Mouse (Mus musculus): ENCODE results near the gene Gm853. TPM values are rescaled to one million over a fixed set of nuclear protein-coding genes. Genes with fewer than 3 reads are reported as not detected.

Gene Gm853
- polyA plus RNA-seq, 1 experiment from 2014 or later: 0.11 TPM

- H3K27ac ChIP-seq (ENCODE audit: low read depth, low read length): no peak overlapping the region
- 76% methylated on average over 4 of the region's 4 CpGs for WGBS
- no peak for DNase-seq (ENCODE audit: low spot score)
- no peaks in the 10 kb centered on the region for H3K27me3 ChIP-seq (replicated peaks; ENCODE audit: control insufficient read depth, insufficient read depth, low read length)
- no peak overlapping the region for H3K4me2 ChIP-seq (ENCODE audit: low read length)
- H3K4me3 ChIP-seq (ENCODE audit: low read depth, low read length): no peak overlapping the region
- no peak for ATAC-seq
- no peaks in the 10 kb centered on the region for H3K9me3 ChIP-seq (replicated peaks; ENCODE audit: control insufficient read depth, low read length)
- H3K36me3 ChIP-seq (ENCODE audit: control insufficient read depth, insufficient read depth, low read length): no peaks in the 10 kb centered on the region
- no peak overlapping the region for H3K9ac ChIP-seq (ENCODE audit: low read length)
- no peaks in the 10 kb centered on the region for H3K4me1 ChIP-seq (ENCODE audit: control insufficient read depth, insufficient read depth, low read length)
Measured at GRCm38 (mm10) chr4:130237607-130238006, 15.4 kb upstream of the Gm853 start.

GRCm38 (mm10) chr4:130236361-130236760 is 14.2 kb upstream of the Gm853 start:
- DNase-seq (ENCODE audit: low spot score) (no peak), ATAC-seq (no peak)
- H3K36me3 ChIP-seq (ENCODE audit: control insufficient read depth, insufficient read depth, low read length): no peaks in the 10 kb centered on the region
- no peak overlapping the region for H3K4me2 ChIP-seq (ENCODE audit: low read length)
- no peaks in the 10 kb centered on the region for H3K4me1 ChIP-seq (ENCODE audit: control insufficient read depth, insufficient read depth, low read length)
- H3K27me3 ChIP-seq (replicated peaks; ENCODE audit: control insufficient read depth, insufficient read depth, low read length): no peaks in the 10 kb centered on the region
- H3K9ac ChIP-seq (ENCODE audit: low read length): no peak overlapping the region
- no peaks in the 10 kb centered on the region for H3K9me3 ChIP-seq (replicated peaks; ENCODE audit: control insufficient read depth, low read length)
- WGBS: 71% methylated on average over 8 of the region's 8 CpGs
- H3K4me3 ChIP-seq (ENCODE audit: low read depth, low read length): no peak overlapping the region
- H3K27ac ChIP-seq (ENCODE audit: low read depth, low read length): no peak overlapping the region

GRCm38 (mm10) chr4:130224071-130224470 is 1.9 kb upstream of the Gm853 start:
- H3K4me3 ChIP-seq (ENCODE audit: low read depth, low read length): no peak overlapping the region

GRCm38 (mm10) chr4:130220176-130220575 is 2.0 kb downstream of the Gm853 start:
- H3K9me3 ChIP-seq (replicated peaks; ENCODE audit: control insufficient read depth, low read length): no peaks in the 10 kb centered on the region
- ATAC-seq (no peak), DNase-seq (ENCODE audit: low spot score) (no peak)
- no peaks in the 10 kb centered on the region for H3K36me3 ChIP-seq (ENCODE audit: control insufficient read depth, insufficient read depth, low read length)
- H3K27me3 ChIP-seq (replicated peaks; ENCODE audit: control insufficient read depth, insufficient read depth, low read length): no peaks in the 10 kb centered on the region
- H3K4me3 ChIP-seq (ENCODE audit: low read depth, low read length): no peak overlapping the region
- WGBS: 79% methylated on average over 9 of the region's 9 CpGs
- no peaks in the 10 kb centered on the region for H3K4me1 ChIP-seq (ENCODE audit: control insufficient read depth, insufficient read depth, low read length)
- H3K27ac ChIP-seq (ENCODE audit: low read depth, low read length): no peak overlapping the region
- no peak overlapping the region for H3K9ac ChIP-seq (ENCODE audit: low read length)
- no peak overlapping the region for H3K4me2 ChIP-seq (ENCODE audit: low read length)

More at GRCm38 (mm10) chr4:130224071-130224470, 1.9 kb upstream of the Gm853 start:
- no peak overlapping the region for H3K27ac ChIP-seq (ENCODE audit: low read depth, low read length)
- H3K4me1 ChIP-seq (ENCODE audit: control insufficient read depth, insufficient read depth, low read length): no peaks in the 10 kb centered on the region
- no peaks in the 10 kb centered on the region for H3K36me3 ChIP-seq (ENCODE audit: control insufficient read depth, insufficient read depth, low read length)
- no peak overlapping the region for H3K9ac ChIP-seq (ENCODE audit: low read length)
- ATAC-seq (no peak), DNase-seq (ENCODE audit: low spot score) (no peak)
- H3K27me3 ChIP-seq (replicated peaks; ENCODE audit: control insufficient read depth, insufficient read depth, low read length): no peaks in the 10 kb centered on the region
- no peaks in the 10 kb centered on the region for H3K9me3 ChIP-seq (replicated peaks; ENCODE audit: control insufficient read depth, low read length)
- H3K4me2 ChIP-seq (ENCODE audit: low read length): no peak overlapping the region

GRCm38 (mm10) chr4:130215392-130215791 is 6.8 kb downstream of the Gm853 start:
- H3K4me1 ChIP-seq (ENCODE audit: control insufficient read depth, insufficient read depth, low read length): no peaks in the 10 kb centered on the region
- H3K27me3 ChIP-seq (replicated peaks; ENCODE audit: control insufficient read depth, insufficient read depth, low read length): no peaks in the 10 kb centered on the region
- H3K4me2 ChIP-seq (ENCODE audit: low read length): no peak overlapping the region
- H3K9ac ChIP-seq (ENCODE audit: low read length): no peak overlapping the region
- no peak overlapping the region for H3K27ac ChIP-seq (ENCODE audit: low read depth, low read length)
- no peaks in the 10 kb centered on the region for H3K9me3 ChIP-seq (replicated peaks; ENCODE audit: control insufficient read depth, low read length)
- DNase-seq (ENCODE audit: low spot score) (no peak), ATAC-seq (no peak)
- no peaks in the 10 kb centered on the region for H3K36me3 ChIP-seq (ENCODE audit: control insufficient read depth, insufficient read depth, low read length)
- 89% methylated on average over 8 of the region's 8 CpGs for WGBS
- H3K4me3 ChIP-seq (ENCODE audit: low read depth, low read length): no peak overlapping the region

GRCm38 (mm10) chr4:130213857-130214256 is 8.3 kb downstream of the Gm853 start:
- no peak overlapping the region for H3K4me3 ChIP-seq (ENCODE audit: low read depth, low read length)
- DNase-seq (ENCODE audit: low spot score): no peak
- 83% methylated on average over 10 of the region's 10 CpGs for WGBS

GRCm38 (mm10) chr4:130213197-130213596 is 9.0 kb downstream of the Gm853 start:
- no peak for ATAC-seq
- Histone ChIP-seq H3K9me3 (replicated peaks; ENCODE audit: control insufficient read depth, low read length) (no peaks in the 10 kb centered on the region), H3K4me1 (ENCODE audit: control insufficient read depth, insufficient read depth, low read length) (no peaks in the 10 kb centered on the region), H3K27me3 (replicated peaks; ENCODE audit: control insufficient read depth, insufficient read depth, low read length) (no peaks in the 10 kb centered on the region), H3K27ac (ENCODE audit: low read depth, low read length) (no peak overlapping the region), H3K4me2 (ENCODE audit: low read length) (no peak overlapping the region), H3K9ac (ENCODE audit: low read length) (no peak overlapping the region), H3K4me3 (ENCODE audit: low read depth, low read length) (no peak overlapping the region), H3K36me3 (ENCODE audit: control insufficient read depth, insufficient read depth, low read length) (no peaks in the 10 kb centered on the region)
- no peak for DNase-seq (ENCODE audit: low spot score)
- 92% methylated on average over 4 of the region's 4 CpGs for WGBS

More at GRCm38 (mm10) chr4:130213857-130214256, 8.3 kb downstream of the Gm853 start:
- H3K27ac ChIP-seq (ENCODE audit: low read depth, low read length): no peak overlapping the region
- no peaks in the 10 kb centered on the region for H3K4me1 ChIP-seq (ENCODE audit: control insufficient read depth, insufficient read depth, low read length)
- H3K9me3 ChIP-seq (replicated peaks; ENCODE audit: control insufficient read depth, low read length): no peaks in the 10 kb centered on the region
- H3K36me3 ChIP-seq (ENCODE audit: control insufficient read depth, insufficient read depth, low read length): no peaks in the 10 kb centered on the region
- no peak overlapping the region for H3K4me2 ChIP-seq (ENCODE audit: low read length)
- ATAC-seq: no peak
- no peaks in the 10 kb centered on the region for H3K27me3 ChIP-seq (replicated peaks; ENCODE audit: control insufficient read depth, insufficient read depth, low read length)
- H3K9ac ChIP-seq (ENCODE audit: low read length): no peak overlapping the region

- Histone ChIP-seq H3K4me3 (ENCODE audit: low read depth, low read length) (no peak overlapping the region), H3K27me3 (replicated peaks; ENCODE audit: control insufficient read depth, insufficient read depth, low read length) (no peaks in the 10 kb centered on the region), H3K36me3 (ENCODE audit: control insufficient read depth, insufficient read depth, low read length) (no peaks in the 10 kb centered on the region), H3K27ac (ENCODE audit: low read depth, low read length) (no peak overlapping the region), H3K9ac (ENCODE audit: low read length) (no peak overlapping the region), H3K4me1 (ENCODE audit: control insufficient read depth, insufficient read depth, low read length) (no peaks in the 10 kb centered on the region), H3K9me3 (replicated peaks; ENCODE audit: control insufficient read depth, low read length) (no peaks in the 10 kb centered on the region), H3K4me2 (ENCODE audit: low read length) (no peak overlapping the region)
- ATAC-seq (no peak), DNase-seq (ENCODE audit: low spot score) (no peak)
- WGBS: 80% methylated on average over 7 of the region's 7 CpGs
Measured at GRCm38 (mm10) chr4:130212421-130212820, 9.8 kb downstream of the Gm853 start.

- Histone ChIP-seq H3K27me3 (replicated peaks; ENCODE audit: control insufficient read depth, insufficient read depth, low read length) (no peaks in the 10 kb centered on the region), H3K36me3 (ENCODE audit: control insufficient read depth, insufficient read depth, low read length) (no peaks in the 10 kb centered on the region), H3K4me1 (ENCODE audit: control insufficient read depth, insufficient read depth, low read length) (no peaks in the 10 kb centered on the region), H3K27ac (ENCODE audit: low read depth, low read length) (no peak overlapping the region), H3K4me2 (ENCODE audit: low read length) (no peak overlapping the region), H3K9me3 (replicated peaks; ENCODE audit: control insufficient read depth, low read length) (no peaks in the 10 kb centered on the region), H3K4me3 (ENCODE audit: low read depth, low read length) (no peak overlapping the region), H3K9ac (ENCODE audit: low read length) (no peak overlapping the region)
- DNase-seq (ENCODE audit: low spot score) (no peak), ATAC-seq (no peak)
- 95% methylated on average over 2 of the region's 2 CpGs for WGBS
Measured at GRCm38 (mm10) chr4:130211870-130212269, 10.3 kb downstream of the Gm853 start.

All from forebrain, embryonic 14.5 days (tissue).